Mouse (Mus musculus) stomach, postnatal 0 days (tissue): ENCODE results near the gene Plekhm1. TPM values are rescaled to one million over a fixed set of nuclear protein-coding genes. Genes with fewer than 3 reads are reported as not detected.
A peak's percentile ranks its signal among the peaks of the same experiment; 100 is the strongest.

Experiments used
- ATAC-seq: fragments of 200-750 bp; cut with Nextera tagmentation; 2 replicates; pipeline ENCODE4 v1.8.0; 2017; ENCODE audit not compliant: low FRiP score, low TSS enrichment
- DNase-seq: peaks from one replicate; pipeline ENCODE4 v3.0.0-alpha.2; 2016; ENCODE audit warnings: low spot score
- H3K27ac ChIP-seq: fragments of 300-500 bp; sonication (generic); replicated peaks from 2 replicates; pipeline ENCODE4 v1.5.1; 2014; ENCODE audit warnings: mild to moderate bottlenecking, control low read depth
- H3K27me3 ChIP-seq: fragments of 300-500 bp; sonication (generic); 2 replicates; pipeline ENCODE4 v1.6.1; 2014; ENCODE audit warnings: low read length; ENCODE audit not compliant: control insufficient read depth, insufficient read depth
- H3K36me3 ChIP-seq: fragments of 300-500 bp; sonication (generic); 2 replicates; pipeline ENCODE4 v1.6.1; 2014; ENCODE audit warnings: low read length, mixed read lengths; ENCODE audit not compliant: control insufficient read depth, insufficient read depth
- H3K4me1 ChIP-seq: fragments of 300-500 bp; sonication (generic); replicated peaks from 2 replicates; pipeline ENCODE4 v1.6.1; 2014; ENCODE audit warnings: antibody characterized with exemption; ENCODE audit not compliant: control insufficient read depth, insufficient read depth
- H3K4me2 ChIP-seq: fragments of 300-500 bp; sonication (generic); replicated peaks from 2 replicates; pipeline ENCODE4 v1.6.1; 2014; ENCODE audit warnings: low read depth, mild to moderate bottlenecking, control low read depth, moderate library complexity
- H3K4me3 ChIP-seq: fragments of 300-500 bp; sonication (generic); 2 replicates; pipeline ENCODE4 v1.5.1; 2014; ENCODE audit warnings: low read depth, low read length, control low read depth
- H3K9ac ChIP-seq: fragments of 300-500 bp; sonication (generic); 2 replicates; pipeline ENCODE4 v1.6.1; 2014; ENCODE audit warnings: mild to moderate bottlenecking, low read length, control low read depth, mixed read lengths
- H3K9me3 ChIP-seq: fragments of 300-500 bp; sonication (generic); 2 replicates; pipeline ENCODE4 v1.6.1; 2016; ENCODE audit warnings: low read length; ENCODE audit not compliant: control insufficient read depth
- CTCF ChIP-seq: IDR thresholded peaks from 2 replicates; pipeline ENCODE4 v1.5.1; 2016; ENCODE audit warnings: antibody characterized with exemption, low read depth, mild to moderate bottlenecking, moderate library complexity
- EP300 ChIP-seq: optimal IDR thresholded peaks from 2 replicates; pipeline ENCODE3; 2016; ENCODE audit warnings: antibody characterized with exemption
- WGBS: fragments of 180-500 bp; shearing (Covaris S2); extraction: QIAGEN DNeasy Blood & Tissue Kit; methylation state at CpG from one replicate; pipeline ENCODE4 v1.1.7; 2014; 5-methylcytosine and 5-hydroxymethylcytosine counted together
- polyA plus RNA-seq: library from polyadenylated mRNA; unstranded; fragments of >200 nt; fragmentation: Nextera tagmentation; extraction: Ambion mirVana; gene quantifications from 2 replicates; pipeline ENCODE4 v1.2.1, GENCODE M21; 2015

Plekhm1 gene
- polyA plus RNA-seq, 1 experiment from 2014 or later, result 3.6 TPM

DNA sequence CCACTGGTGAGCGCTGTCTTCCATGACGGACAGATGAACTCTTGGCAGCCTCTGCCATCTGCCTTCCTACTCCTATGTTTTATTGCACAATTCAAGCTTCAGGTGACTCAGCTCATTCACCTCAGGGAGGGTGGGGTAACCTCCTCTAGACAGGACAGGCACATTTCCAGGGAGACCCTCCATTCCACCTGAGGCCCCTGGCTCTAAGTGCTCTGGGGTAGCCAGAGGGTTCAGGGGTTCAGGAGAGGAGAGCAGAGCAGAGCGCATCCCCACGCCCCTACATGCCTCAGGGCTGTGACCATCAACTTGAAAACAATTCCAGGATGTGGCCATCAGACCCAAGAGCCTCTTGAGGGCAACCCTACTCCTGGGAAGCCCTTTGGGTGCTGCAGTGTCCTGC, 47.0 kb downstream of the Plekhm1 start:
- no peak overlapping the region for H3K4me3 ChIP-seq
- no peak overlapping the region for H3K27ac ChIP-seq
- WGBS, result 84% methylated on average over 4 of the region's 4 CpGs
- H3K9me3 ChIP-seq, result no peaks in the 10 kb centered on the region
- H3K9ac ChIP-seq, result no peak overlapping the region
- DNase-seq, result no peak
- no peaks in the 10 kb centered on the region; the same call in 1 of the 2 replicates for H3K27me3 ChIP-seq
- H3K36me3 ChIP-seq, result 0 out of 2 replicates have a peak, but pooled peaks cover 7% of the 10 kb centered on the region
- TF ChIP-seq EP300 (no peak), CTCF (no peak)
- H3K4me2 ChIP-seq, result no peak overlapping the region
- ATAC-seq, result no peak
- H3K4me1 ChIP-seq, result no peaks in the 10 kb centered on the region

DNA sequence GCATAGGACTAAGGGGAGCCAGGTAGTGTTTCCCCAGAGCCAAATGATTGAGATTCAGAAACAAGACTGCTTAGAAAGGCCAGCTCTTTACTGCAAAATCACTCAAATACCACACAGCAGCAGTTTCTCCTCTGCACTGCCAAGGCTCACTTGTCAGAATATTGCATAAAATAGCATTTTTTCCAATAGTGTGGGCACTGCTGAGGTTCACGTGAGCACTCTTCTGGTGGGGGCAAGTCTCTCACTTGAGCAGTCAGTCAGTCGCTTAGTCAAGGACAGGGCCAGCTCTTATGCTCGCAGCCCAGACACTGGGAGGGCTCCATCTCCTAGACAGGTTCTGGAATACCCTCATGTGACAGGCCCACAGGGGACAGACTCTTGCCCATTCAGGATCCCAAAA, 47.5 kb downstream of the Plekhm1 start:
- Histone ChIP-seq H3K4me3 (no peak overlapping the region), H3K4me1 (no peaks in the 10 kb centered on the region), H3K4me2 (no peak overlapping the region), H3K27ac (0 out of 2 replicates have a peak overlapping the region, but pooled peaks have one; percentile 19), H3K27me3 (no peaks in the 10 kb centered on the region; the same call in 1 of the 2 replicates), H3K9me3 (no peaks in the 10 kb centered on the region), H3K9ac (no peak overlapping the region), H3K36me3 (0 out of 2 replicates have a peak, but pooled peaks cover 7% of the 10 kb centered on the region)
- ATAC-seq (no peak), DNase-seq (no peak)
- 93% methylated on average over 3 of the region's 3 CpGs for WGBS
- TF ChIP-seq CTCF, result no peak
- no peak for TF ChIP-seq EP300

DNA sequence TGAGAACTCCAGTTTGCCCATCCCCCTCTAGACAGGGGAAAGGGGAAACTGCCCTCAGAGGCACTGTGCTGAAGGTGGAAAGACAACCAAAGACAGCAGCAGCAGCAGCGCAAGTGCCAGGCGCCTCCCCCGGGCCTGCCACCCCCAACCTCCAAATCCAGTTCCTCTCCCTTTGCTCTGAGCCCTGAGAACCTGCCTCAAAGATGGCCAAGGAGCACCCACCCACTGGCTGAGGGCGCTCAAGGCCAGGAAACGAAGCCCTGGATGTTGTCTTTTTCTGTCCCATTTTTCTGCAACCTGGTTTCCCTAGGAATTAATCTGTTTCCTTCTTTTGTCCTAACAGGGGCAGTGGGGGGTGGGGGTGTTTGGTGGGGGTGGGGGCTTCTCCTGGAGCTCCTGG, 48.2 kb downstream of the Plekhm1 start:
- no peak for TF ChIP-seq CTCF
- TF ChIP-seq EP300, result no peak
- Histone ChIP-seq H3K36me3 (0 out of 2 replicates have a peak, but pooled peaks cover 5% of the 10 kb centered on the region), H3K4me3 (no peak overlapping the region), H3K4me1 (0 out of 2 replicates have a peak, but pooled peaks cover 1% of the 10 kb centered on the region), H3K27ac (peak overlapping the region; percentile 19; the same call in 1 of the 2 replicates), H3K9ac (no peak overlapping the region), H3K4me2 (no peak overlapping the region), H3K9me3 (no peaks in the 10 kb centered on the region), H3K27me3 (no peaks in the 10 kb centered on the region; the same call in 1 of the 2 replicates)
- ATAC-seq (no peak), DNase-seq (no peak)
- 61% methylated on average over 5 of the region's 5 CpGs for whole genome bisulfite sequencing

DNA sequence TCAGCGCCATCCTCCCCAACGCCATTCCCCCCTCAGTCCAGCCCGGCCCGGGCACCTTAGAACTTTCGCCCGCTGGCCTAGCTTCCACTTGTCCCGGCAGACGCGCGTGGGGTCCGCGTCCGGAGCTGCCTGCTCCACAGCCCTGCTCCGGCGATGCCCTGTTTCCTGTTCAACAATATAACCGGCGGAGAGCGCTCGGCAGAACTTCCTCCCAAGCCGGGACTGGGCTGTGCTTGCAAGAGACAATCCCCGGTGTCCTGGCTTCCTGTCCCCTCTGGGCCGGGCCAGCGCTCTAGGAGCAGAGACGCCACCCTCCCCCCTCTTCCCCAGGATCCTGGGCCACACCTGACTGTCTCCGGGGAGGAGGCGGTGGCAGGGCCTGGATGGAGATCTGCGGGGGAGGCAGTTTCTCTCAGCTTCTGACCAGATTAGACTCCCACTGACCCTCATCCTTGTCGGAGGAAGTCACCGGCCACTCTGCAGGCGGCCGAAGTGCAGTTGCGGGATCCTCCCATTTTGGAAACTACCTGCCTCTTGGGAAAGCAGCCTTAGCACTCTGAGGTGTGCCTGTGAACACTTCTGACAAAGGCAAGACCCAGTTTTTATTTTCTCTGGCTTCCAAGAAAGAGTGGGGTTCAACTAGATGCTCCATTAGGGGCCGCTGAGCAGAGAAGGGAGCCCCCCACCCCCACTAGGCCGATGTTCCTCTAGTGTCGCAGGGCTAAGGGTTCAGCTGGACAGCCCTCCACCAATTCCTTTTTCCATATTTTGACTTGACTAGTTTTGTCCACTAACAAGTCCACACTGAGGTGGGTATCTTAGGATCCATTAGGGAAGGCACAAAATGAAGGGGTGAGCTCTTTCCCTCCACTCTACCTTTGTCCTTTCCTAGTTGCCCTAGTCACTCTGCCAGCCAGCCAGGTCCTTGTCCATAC, 49.0 kb downstream of the Plekhm1 start, which contains the start of gene Arhgap27:
TSS of gene Arhgap27 (minus strand) at position 479 of the 935 bp plus-strand sequence.
- H3K4me1 ChIP-seq, result 0 out of 2 replicates have a peak, but pooled peaks cover 2% of the 10 kb centered on the region
- DNase-seq (peak; percentile 65), ATAC-seq (peak; percentile 35)
- H3K9me3 ChIP-seq, result no peaks in the 10 kb centered on the region
- peak within 1 kb of the TSS; percentile 88 for H3K4me2 ChIP-seq
- peak within 1 kb of the TSS; percentile 69 for H3K9ac ChIP-seq
- 0 out of 2 replicates have a peak, but pooled peaks cover 3% of the 10 kb centered on the region for H3K36me3 ChIP-seq
- H3K4me3 ChIP-seq, result peak within 1 kb of the TSS; percentile 49
- WGBS, result 5% methylated on average over 35 of the region's 35 CpGs
- no peak for TF ChIP-seq EP300
- no peak for TF ChIP-seq CTCF
- H3K27ac ChIP-seq, result peak within 1 kb of the TSS; percentile 94
- H3K27me3 ChIP-seq, result no peaks in the 10 kb centered on the region; the same call in 1 of the 2 replicates

DNA sequence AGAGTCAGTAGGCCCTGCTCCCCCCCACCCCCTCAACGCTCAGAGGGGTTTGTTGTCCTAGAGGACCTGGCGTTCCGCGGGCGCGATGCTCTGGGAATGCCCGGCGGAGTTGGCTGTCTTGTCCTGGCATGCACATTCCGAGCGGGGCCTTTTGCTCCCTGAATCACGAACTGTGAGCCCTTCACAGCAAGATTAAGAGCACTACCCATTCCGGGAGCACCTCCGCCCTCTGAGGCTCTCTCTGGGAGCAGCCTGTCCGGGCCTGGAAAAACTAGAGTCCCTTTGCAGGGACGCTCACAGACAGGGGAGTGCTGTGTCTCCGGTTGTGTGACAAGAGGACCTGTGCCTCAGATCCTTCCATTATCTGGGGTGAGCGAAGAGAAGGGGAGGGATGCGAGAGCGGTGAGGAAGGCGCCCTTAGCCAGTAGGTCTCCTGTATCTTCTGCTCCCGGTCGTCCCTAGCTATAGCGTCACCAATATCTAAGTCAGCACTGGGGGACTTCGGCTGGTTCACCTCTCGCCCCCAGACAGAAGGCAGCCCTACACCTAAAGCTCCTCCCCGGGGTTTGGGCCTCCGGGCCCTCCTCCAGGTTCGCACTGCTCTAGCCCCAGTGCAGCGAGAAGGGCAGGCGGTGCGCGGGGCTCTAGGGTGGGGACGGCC, 49.8 kb downstream of the Plekhm1 start:
- DNase-seq (peak; percentile 51), ATAC-seq (peak; percentile 5; the same call in 1 of the 2 replicates)
- H3K27ac ChIP-seq, result peak overlapping the region; percentile 94
- H3K36me3 ChIP-seq, result 0 out of 2 replicates have a peak, but pooled peaks cover 3% of the 10 kb centered on the region
- H3K9ac ChIP-seq, result peak overlapping the region; percentile 69
- peak overlapping the region; percentile 88 for H3K4me2 ChIP-seq
- TF ChIP-seq EP300, result no peak
- no peak; the same call in 1 of the 2 replicates for TF ChIP-seq CTCF
- H3K4me1 ChIP-seq, result 0 out of 2 replicates have a peak, but pooled peaks cover 2% of the 10 kb centered on the region
- H3K9me3 ChIP-seq, result no peaks in the 10 kb centered on the region
- peak overlapping the region; percentile 49 for H3K4me3 ChIP-seq
- H3K27me3 ChIP-seq, result no peaks in the 10 kb centered on the region; the same call in 1 of the 2 replicates
- 2% methylated on average over 33 of the region's 33 CpGs for WGBS
